Mouse (Mus musculus) left cerebral cortex, postnatal 25 days (tissue): ENCODE measurements around the gene Tmem199. TPM values are rescaled to one million over a fixed set of nuclear protein-coding genes. Genes with fewer than 3 reads are reported as not detected.
A peak's percentile ranks its signal among the peaks of the same experiment; 100 is the strongest.
"Not testable (repeated sequence)": the region's sequence is repeated elsewhere in the genome, so short reads cannot be mapped to it uniquely, and the experiment has no call there.

Experiments used
- DNase-seq, 2 experiments: peaks; one replicate each; pipeline ENCODE4 v3.0.0; 2022; ENCODE audit warnings: low spot score in 2 of 2, mixed read lengths in 1 of 2
- intact Hi-C: fragments of 180-260 bp; cut with DNase I; formaldehyde crosslinking; loops from one replicate; pipeline ENCODE4 v1.15.1; 2025
- total RNA-seq, 2 experiments: library from RNA; stranded (reverse); gene quantifications; 2 replicates each; pipeline ENCODE4 v1.2.3; 2021

Tmem199 gene
- 10 to 100 TPM; 38.8 to 45.1 TPM for total RNA-seq

GRCm38 (mm10) chr11:78512025-78512957 is at the start of gene Tmem199, which contains the start of gene Poldip2:
TSS of gene Tmem199 (minus strand) at chr11:78512172.
TSS of gene Poldip2 (plus strand) at chr11:78512193.
- intact Hi-C loops, result loop anchor here (1.0 kb wide), 2 partner anchors 15 to 24 kb away; partner anchors contain the start of genes Ift20, Sarm1 and Tnfaip1
- peak; percentile 90 to 94 for DNase-seq

- intact Hi-C loops, result loop anchor here (5.0 kb wide), 1 partner anchor 397 kb away; no protein-coding TSS in a partner anchor
- peak; percentile 74 to 89 for DNase-seq
Observed at GRCm38 (mm10) chr11:78560447-78560846, 48.5 kb upstream of the Tmem199 start.

- no peak for DNase-seq
Observed at GRCm38 (mm10) chr11:78557241-78557640, 45.3 kb upstream of the Tmem199 start.

GRCm38 (mm10) chr11:78556070-78556469 is 44.1 kb upstream of the Tmem199 start:
- intact Hi-C loops, result no loop called here
- DNase-seq, result no peak

More at GRCm38 (mm10) chr11:78557241-78557640, 45.3 kb upstream of the Tmem199 start:
- intact Hi-C loops, result no loop called here

- no peak for DNase-seq
- intact Hi-C loops, result no loop called here
Observed at GRCm38 (mm10) chr11:78555623-78556022, 43.7 kb upstream of the Tmem199 start.

- intact Hi-C loops, result no loop called here
Observed at GRCm38 (mm10) chr11:78551059-78551398, 39.1 kb upstream of the Tmem199 start.

GRCm38 (mm10) chr11:78550168-78551058 is 38.4 kb upstream of the Tmem199 start, which contains the start of gene Tmem97:
TSS of gene Tmem97 (minus strand) at chr11:78550777.
- DNase-seq, result peak; percentile 96 to 99

More at GRCm38 (mm10) chr11:78551059-78551398, 39.1 kb upstream of the Tmem199 start:
- no peak for DNase-seq

GRCm38 (mm10) chr11:78549491-78549987 is 37.6 kb upstream of the Tmem199 start:
- intact Hi-C loops, result no loop called here
- DNase-seq, result no peak

More at GRCm38 (mm10) chr11:78550168-78551058, 38.4 kb upstream of the Tmem199 start, which contains the start of gene Tmem97:
- intact Hi-C loops, result loop anchor here (1.0 kb wide), 1 partner anchor 14 kb away; the partner anchor contains the start of genes Ift20 and Tnfaip1

GRCm38 (mm10) chr11:78547718-78548460 is 35.9 kb upstream of the Tmem199 start:
- DNase-seq, result no peak
- intact Hi-C loops, result no loop called here

- DNase-seq, result no peak
- intact Hi-C loops, result no loop called here
Observed at GRCm38 (mm10) chr11:78545181-78545580, 33.2 kb upstream of the Tmem199 start.

GRCm38 (mm10) chr11:78544449-78545111 is 32.6 kb upstream of the Tmem199 start:
- intact Hi-C loops, result no loop called here
- no peak for DNase-seq

GRCm38 (mm10) chr11:78540358-78540757 is 28.4 kb upstream of the Tmem199 start:
- intact Hi-C loops, result no loop called here
- no peak for DNase-seq

- intact Hi-C loops, result loop anchor here (1.0 kb wide), 2 partner anchors 14 to 24 kb away; partner anchors contain the start of genes Poldip2, Tmem199 and Tmem97
- no peak for DNase-seq
Observed at GRCm38 (mm10) chr11:78536690-78537084, 24.7 kb upstream of the Tmem199 start.

GRCm38 (mm10) chr11:78536080-78536689 is 24.2 kb upstream of the Tmem199 start, which contains the start of the genes Tnfaip1 and Ift20:
TSS of gene Tnfaip1 (minus strand) at chr11:78536332.
TSS of gene Ift20 (plus strand) at chr11:78536361.
- intact Hi-C loops, result loop anchor here (1.0 kb wide), 2 partner anchors 14 to 24 kb away; partner anchors contain the start of genes Poldip2, Tmem199 and Tmem97
- peak; percentile 97 to 100 for DNase-seq

- peak in 1 of 2 experiments; percentile 39 for DNase-seq
- intact Hi-C loops, result loop anchor here (1.0 kb wide), 2 partner anchors 15 to 23 kb away; partner anchors contain the start of genes Poldip2, Tmem199 and Tmem97
Observed at GRCm38 (mm10) chr11:78535376-78536079, 23.6 kb upstream of the Tmem199 start.

GRCm38 (mm10) chr11:78534516-78534915 is 22.5 kb upstream of the Tmem199 start:
- intact Hi-C loops, result no loop called here
- no peak for DNase-seq

GRCm38 (mm10) chr11:78531515-78531914 is 19.5 kb upstream of the Tmem199 start:
- DNase-seq, intact Hi-C loops: not testable (repeated sequence)
